In genomic region chr2:106774251-106775196, GRCm38 (mm10) we compare ENCODE assay signal across 17 mouse cellular contexts.
DNase-seq lines count a peak whose midpoint lies in the region; ATAC-seq and TF ChIP-seq lines count a peak whose summit lies in the region.
"Had no signal": no experiment of that assay in that cellular context is flagged by ENCODE, and none has a peak within 500 bp of the region (broad histone marks: within the 10 kb centered on the region; RNA-seq: fewer than 3 reads in every experiment).

No protein-coding gene starts in this region.

- H3K9ac ChIP-seq in kidney, embryonic 16.5 days (replicated peaks; ENCODE audit: low read length): no peak overlapping the region
- H3K9ac ChIP-seq in limb, embryonic 14.5 days (ENCODE audit: low read depth, low read length, severe bottlenecking): 0 out of 2 replicates have a peak overlapping the region, but pooled peaks have one; percentile 12
- H3K9ac ChIP-seq: intestine, embryonic 15.5 days; limb, embryonic 13.5 days had no signal

- TF ChIP-seq POLR2A in kidney, adult 2 months (IDR thresholded peaks at IDR 0.05; ENCODE audit: low read depth, low read length): no peak
- no peak for TF ChIP-seq POLR2A in limb, embryonic 14.5 days (IDR thresholded peaks at IDR 0.05; ENCODE audit: borderline replicate concordance, extremely low read depth, insufficient read depth, insufficient read length)

- H3K9me3 ChIP-seq in kidney, embryonic 16.5 days (ENCODE audit: low read length): no peaks in the 10 kb centered on the region
- H3K9me3 ChIP-seq in limb, embryonic 14.5 days (ENCODE audit: control insufficient read depth, low read length): no peaks in the 10 kb centered on the region
- H3K9me3 ChIP-seq: intestine, embryonic 15.5 days; limb, embryonic 13.5 days; midbrain, embryonic 10.5 days had no signal

- peak; percentile 92 for ATAC-seq in kidney, embryonic 16.5 days (ENCODE audit: low FRiP score, low TSS enrichment)
- ATAC-seq in limb, embryonic 14.5 days (ENCODE audit: low FRiP score, low read depth): no peak
- ATAC-seq: intestine, embryonic 15.5 days had no signal

- peak; percentile 39 for DNase-seq in embryo, embryonic 10 days (ENCODE audit: low spot score)
- DNase-seq in embryo, embryonic 9.5 days (ENCODE audit: extremely low spot score): no peak
- peak; percentile 32 for DNase-seq in kidney, adult 2 months
- no peak for DNase-seq in kidney, postnatal 36 days
- no peak for DNase-seq in limb, embryonic 14.5 days (ENCODE audit: low spot score)
- DNase-seq in ovary, postnatal 36 days (ENCODE audit: low spot score): no peak
- no peak for DNase-seq in c-Kit-positive CD71-positive TER-119-positive erythroid progenitor cells, embryonic 14.5 days (ENCODE audit: low spot score)
- DNase-seq: adrenal gland, postnatal 14 days; cerebellum, adult 9-11 months; heart, adult 18-20 months; heart, postnatal 14 days; right cerebral cortex, postnatal 25 days; thymus, postnatal 4 days had no signal

- no peak for TF ChIP-seq CTCF in kidney, adult 2 months (conservative IDR thresholded peaks at IDR 0.05; ENCODE audit: insufficient read depth, insufficient read length, low read depth, low read length)

- H3K4me3 ChIP-seq in kidney, adult 2 months (ENCODE audit: insufficient read depth, low read depth, low read length): no peak overlapping the region
- no peak overlapping the region for H3K4me3 ChIP-seq in kidney, embryonic 16.5 days (ENCODE audit: low read length)
- no peak overlapping the region for H3K4me3 ChIP-seq in limb, embryonic 14.5 days (replicated peaks; ENCODE audit: low read length)
- H3K4me3 ChIP-seq: intestine, embryonic 15.5 days; limb, embryonic 13.5 days; midbrain, embryonic 10.5 days had no signal

- 41% methylated on average over 10 of the region's 10 CpGs for WGBS in kidney, adult 2 months
- 28% methylated on average over 10 of the region's 10 CpGs for WGBS in kidney, embryonic 16.5 days
- 50% methylated on average over 10 of the region's 10 CpGs for WGBS in limb, embryonic 14.5 days

- no peaks in the 10 kb centered on the region; the same call in 1 of the 2 replicates for H3K4me1 ChIP-seq in kidney, adult 2 months (ENCODE audit: control insufficient read depth, insufficient read depth, low read length)
- H3K4me1 ChIP-seq in kidney, embryonic 16.5 days (ENCODE audit: insufficient read depth, low read length): peaks cover 24% of the 10 kb centered on the region
- H3K4me1 ChIP-seq in limb, embryonic 14.5 days (ENCODE audit: control insufficient read depth, insufficient read depth, low read length): peaks cover 20% of the 10 kb centered on the region
- H3K4me1 ChIP-seq: intestine, embryonic 15.5 days had no signal

- H3K27me3 ChIP-seq in kidney, adult 2 months (replicated peaks; ENCODE audit: control insufficient read depth, insufficient read depth, low read length): no peaks in the 10 kb centered on the region
- H3K27me3 ChIP-seq in kidney, embryonic 16.5 days (ENCODE audit: insufficient read depth, low read length): no peaks in the 10 kb centered on the region
- H3K27me3 ChIP-seq in limb, embryonic 14.5 days (ENCODE audit: control insufficient read depth, insufficient read depth, low read length): no peaks in the 10 kb centered on the region
- H3K27me3 ChIP-seq: intestine, embryonic 15.5 days; limb, embryonic 13.5 days had no signal

- no peaks in the 10 kb centered on the region for H3K36me3 ChIP-seq in kidney, adult 2 months (ENCODE audit: control insufficient read depth, insufficient read depth, low read length)
- H3K36me3 ChIP-seq in kidney, embryonic 16.5 days (ENCODE audit: insufficient read depth, low read length): no peaks in the 10 kb centered on the region
- 0 out of 2 replicates have a peak, but pooled peaks cover 3% of the 10 kb centered on the region for H3K36me3 ChIP-seq in limb, embryonic 14.5 days (ENCODE audit: control insufficient read depth, insufficient read depth, low read length)
- H3K36me3 ChIP-seq: intestine, embryonic 15.5 days; midbrain, embryonic 10.5 days had no signal

- H3K4me2 ChIP-seq in kidney, embryonic 16.5 days (replicated peaks; ENCODE audit: low read depth, low read length): no peak overlapping the region
- no peak overlapping the region for H3K4me2 ChIP-seq in limb, embryonic 14.5 days (replicated peaks; ENCODE audit: low read depth, low read length, severe bottlenecking)
- H3K4me2 ChIP-seq: intestine, embryonic 15.5 days; limb, embryonic 13.5 days had no signal

- H3K27ac ChIP-seq in kidney, adult 2 months (ENCODE audit: insufficient read depth, low read depth, low read length): peak overlapping the region; percentile 71; the same call in 1 of the 2 replicates
- peak overlapping the region; percentile 81 for H3K27ac ChIP-seq in kidney, embryonic 16.5 days (ENCODE audit: low read length)
- H3K27ac ChIP-seq in limb, embryonic 14.5 days (replicated peaks; ENCODE audit: low read depth, low read length): peak overlapping the region; percentile 26; the same call in 1 of the 2 replicates
- H3K27ac ChIP-seq: intestine, embryonic 15.5 days; midbrain, embryonic 10.5 days had no signal

Comparison
In these comparisons a context has a peak if more than half of its experiments do, and no peak if none do; other contexts are left out.
1. DNase-seq: peak in embryo, embryonic 10 days (single experiment) and kidney, adult 2 months (single experiment); none in embryo, embryonic 9.5 days (single experiment), kidney, postnatal 36 days (0 of 2), limb, embryonic 14.5 days (single experiment), ovary, postnatal 36 days (single experiment) and c-Kit-positive CD71-positive TER-119-positive erythroid progenitor cells, embryonic 14.5 days (single experiment).
2. H3K27ac ChIP-seq: peak in every context shown above with its lines; median percentile 81 in kidney, embryonic 16.5 days; 71 in kidney, adult 2 months; 26 in limb, embryonic 14.5 days.